Mouse (Mus musculus) kidney, postnatal 14 days (tissue): Measurements from ENCODE around the gene Fam71e2.

Source experiments
- DNase-seq: peaks from one replicate; pipeline ENCODE4 v3.0.0; 2022; ENCODE audit warnings: mixed read lengths

The Fam71e2 gene

DNA sequence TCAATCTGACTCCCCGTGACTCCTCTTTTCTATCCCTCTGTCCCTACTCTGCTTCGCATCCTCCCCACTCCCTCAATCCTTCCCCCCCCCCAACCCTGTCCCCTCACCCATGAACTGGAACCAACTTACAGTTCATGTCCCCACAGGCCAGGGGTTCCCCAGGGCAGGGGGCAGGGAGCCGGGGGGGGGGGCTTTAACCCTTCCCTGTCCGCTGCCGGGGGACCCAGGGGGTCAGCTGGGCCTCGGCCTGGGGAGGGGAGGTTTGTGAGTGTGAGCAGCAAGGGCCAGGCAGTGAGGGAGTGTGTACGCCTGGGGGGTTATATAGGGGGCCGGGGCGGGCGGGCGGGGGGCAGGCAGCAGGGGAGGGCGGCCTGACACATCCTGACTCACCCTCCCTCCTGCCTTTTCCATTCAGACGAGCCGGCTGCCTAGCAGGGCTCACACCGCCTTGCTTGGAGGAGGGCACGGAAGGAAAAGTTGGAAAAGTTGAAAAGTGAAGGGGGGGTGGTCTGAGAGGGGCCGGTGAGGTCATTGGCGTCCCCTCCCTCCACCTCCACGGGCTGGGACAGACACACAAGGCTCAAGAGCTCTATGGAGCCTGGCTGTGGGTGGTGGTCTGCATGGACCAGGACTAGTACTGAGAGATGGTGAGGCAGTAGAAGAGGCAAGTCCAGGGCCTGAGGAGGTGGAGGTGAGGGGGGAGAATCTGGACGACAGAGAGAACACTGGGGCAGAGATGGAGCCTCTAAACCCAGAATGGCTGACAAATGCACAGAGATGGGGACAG lies 6.9 kb upstream of the Fam71e2 start:
- DNase-seq = no peak

DNA sequence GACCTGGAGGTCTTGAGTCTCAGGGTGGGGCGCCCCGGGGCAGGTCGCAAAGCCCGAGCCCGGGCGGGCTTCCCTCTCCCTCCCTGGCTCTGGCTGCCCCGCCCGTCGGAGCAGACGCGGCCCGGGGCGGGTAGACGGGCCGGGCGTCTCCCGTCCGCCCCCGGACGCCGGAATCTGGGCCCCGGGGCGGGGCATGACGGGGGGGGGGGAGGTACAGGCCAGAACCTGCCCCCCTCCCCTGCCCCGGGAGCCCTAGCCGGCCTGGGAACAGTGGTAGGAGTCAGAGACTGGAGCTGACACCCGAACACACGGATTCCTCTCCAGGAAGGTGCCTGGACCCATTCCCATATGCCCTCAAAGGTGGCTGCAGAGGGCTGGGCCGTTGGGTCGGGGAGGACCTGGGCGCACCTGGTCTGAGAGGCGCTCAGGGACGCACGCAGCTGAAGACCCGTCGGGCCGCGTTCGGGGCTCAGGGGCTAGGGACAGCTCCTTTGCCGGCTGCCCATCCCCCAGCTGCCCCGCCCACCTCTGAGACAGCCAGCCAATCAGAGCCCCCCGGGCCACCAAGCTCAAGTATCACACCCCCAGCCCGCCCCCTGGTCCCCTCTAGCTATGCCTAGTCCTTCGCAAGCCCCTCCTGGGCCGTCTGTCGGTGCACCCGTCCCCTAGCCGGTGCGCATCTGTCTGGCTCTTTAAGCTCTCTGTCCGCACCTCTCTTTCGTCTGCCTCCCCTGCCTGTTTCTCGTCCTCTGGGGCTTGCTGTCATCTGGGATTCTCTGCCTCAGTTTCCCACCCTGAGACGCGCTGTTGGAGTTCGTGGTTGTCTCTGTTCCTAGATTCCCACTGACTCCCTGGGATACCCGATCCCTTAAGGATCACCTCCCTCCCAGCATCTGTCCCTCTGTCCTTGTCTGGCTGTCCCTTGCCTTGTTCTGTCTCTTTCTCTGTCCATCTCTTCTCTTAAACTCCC lies 6.0 kb upstream of the Fam71e2 start:
- peak; percentile 81 for DNase-seq

DNA sequence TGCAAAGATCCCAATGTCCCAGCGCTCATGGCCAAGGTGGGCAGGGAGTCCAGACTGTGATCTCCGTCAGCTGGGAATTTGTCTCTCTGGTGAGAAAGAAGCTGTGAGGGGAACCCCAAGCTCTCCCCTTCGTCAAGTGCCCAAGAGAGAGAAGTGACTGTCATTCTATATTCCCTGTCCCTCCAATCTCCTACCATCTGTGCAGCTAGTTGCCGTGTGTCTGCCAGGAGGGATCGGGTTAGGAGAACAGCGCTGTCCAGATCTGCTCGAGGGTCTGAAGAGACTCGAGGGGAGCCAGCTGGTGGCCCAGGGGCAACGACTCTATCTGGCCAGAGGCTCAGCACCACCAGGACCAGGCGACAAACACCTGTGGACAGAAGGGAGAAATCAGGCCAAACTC lies 5.0 kb upstream of the Fam71e2 start:
- DNase-seq = no peak

DNA sequence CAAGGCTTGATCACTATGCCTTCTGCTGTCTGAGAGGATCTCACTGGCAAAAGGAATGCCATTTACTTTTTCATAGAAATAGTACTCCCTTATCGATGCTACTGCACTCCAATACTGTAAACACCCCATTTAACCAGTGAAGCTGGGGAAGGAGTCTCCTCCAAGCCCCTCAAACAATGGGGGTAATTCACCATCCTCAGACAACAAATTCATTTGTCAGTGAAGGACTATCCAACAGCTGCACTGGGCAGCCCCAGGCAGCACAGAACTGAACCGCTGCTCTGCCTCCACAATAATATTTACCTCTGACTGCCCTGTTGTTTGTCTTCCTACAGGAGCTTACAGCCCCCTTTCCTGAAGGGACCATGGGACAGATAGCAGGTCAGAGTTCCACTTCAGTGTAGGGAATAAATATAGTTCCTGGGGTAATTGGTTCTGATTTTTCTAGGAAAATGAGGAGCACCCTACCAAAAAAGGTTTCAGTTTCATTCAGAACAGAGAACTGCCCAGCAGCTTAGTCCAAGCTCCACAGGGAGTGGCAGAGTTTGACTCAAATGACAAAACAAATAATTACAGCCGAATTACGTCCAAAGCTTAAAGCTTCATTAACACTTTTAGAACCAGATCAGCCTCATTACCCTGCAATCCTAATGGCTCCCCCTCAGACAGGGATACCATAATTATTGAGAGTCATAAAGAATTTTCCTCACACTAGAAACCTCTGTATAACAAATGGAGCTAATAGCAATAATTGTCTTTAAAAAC lies 6.0 kb downstream of the Fam71e2 start:
- DNase-seq = no peak

DNA sequence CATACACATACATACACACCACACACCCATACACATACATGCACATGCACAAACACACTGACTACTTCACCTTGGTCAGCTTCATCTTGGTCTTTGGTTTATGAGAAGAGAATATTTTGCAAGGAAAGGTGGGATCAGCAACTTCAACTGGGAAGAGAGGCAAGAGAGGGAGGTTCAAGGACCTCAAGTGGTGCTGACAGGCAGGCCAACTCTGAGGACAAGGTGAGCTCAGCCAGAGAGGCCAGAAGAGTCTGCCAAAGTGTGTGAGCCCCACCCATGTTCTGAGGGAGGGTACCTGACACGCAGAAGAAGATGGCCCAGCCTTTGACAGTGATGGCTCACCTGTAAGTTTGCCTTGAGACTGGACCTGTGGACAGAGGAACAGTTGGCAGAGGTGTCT lies 11.4 kb downstream of the Fam71e2 start:
- no peak for DNase-seq

DNA sequence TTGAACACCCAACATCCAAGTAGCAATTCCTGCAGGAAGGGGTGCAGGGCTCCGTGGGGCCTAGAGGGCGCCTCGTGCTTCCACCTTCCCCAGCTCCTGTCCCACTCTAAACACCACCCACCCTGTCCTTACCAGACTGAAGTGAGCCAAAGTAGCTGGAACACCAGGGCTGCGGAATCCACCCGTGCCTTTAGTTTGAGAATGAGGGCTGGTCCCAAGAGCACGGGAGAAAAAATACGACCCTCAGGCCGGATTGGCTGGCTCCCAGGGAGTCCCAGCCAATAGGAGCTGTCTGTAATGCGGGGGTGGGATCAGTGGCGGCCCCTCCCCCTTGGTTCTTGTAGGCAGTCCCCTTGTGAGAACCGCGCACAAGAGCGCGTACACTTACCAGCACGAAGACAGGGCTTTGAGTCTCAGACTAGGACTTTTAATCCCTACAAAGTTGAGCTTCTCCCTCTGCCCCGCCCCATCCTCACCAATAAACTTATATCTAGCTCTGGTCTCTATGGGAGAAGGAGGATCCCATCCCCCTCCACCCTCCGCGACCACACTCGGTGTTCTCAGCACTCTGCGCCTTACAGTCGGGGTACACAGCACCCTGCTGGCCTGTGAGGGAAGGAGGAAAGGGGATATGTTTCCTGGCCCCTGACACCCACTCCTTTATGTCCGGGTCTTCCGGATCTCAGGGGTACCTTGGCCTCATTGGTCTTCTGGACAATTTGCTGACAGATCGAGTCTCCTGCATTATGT lies 18.1 kb downstream of the Fam71e2 start, which contains the start of gene Cox6b2:
Gene Cox6b2 (minus strand): TSS at position 274 of the 750 bp plus-strand sequence.
- DNase-seq = peak; percentile 92

DNA sequence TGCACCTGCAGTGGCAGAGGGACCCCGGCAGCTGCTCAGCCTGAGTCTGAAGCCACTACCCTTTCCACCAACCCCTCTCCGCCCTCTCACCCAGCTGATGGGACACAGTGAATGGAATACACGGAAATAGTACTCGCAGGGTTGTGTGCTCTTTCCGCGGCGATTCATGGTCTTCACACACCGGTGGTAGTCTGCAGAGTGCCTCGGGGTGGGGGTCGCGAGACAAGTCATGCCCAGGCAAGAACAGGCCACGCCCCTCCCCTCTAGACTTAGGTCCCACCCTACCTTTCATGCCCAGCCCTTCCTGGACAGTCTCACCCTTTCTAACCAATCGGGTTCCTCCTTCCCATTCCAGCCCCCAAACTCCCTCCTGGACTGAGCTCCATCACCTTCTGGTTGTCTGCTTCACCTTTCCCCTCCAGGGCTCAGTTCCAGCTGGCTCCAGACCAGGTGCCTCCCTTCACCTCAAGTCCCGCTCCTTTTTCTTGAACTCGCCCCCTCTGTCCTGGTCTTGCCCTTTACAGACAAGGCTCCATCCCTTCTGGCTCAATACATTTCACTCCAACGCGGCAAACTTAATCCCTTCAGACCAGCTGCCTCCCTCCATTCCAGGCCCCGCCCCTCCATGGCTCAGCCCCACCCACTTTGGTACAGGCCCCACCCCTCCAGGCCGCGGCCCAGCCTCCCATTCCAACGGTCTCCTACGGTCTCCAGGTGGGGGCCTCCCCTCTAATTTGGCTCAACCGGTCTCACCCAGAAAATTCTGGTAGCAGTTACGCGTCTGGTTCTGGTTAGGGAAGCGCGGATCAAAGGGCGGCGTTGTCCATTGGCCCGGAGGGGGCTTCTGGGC lies 18.9 kb downstream of the Fam71e2 start:
- peak; percentile 72 for DNase-seq

DNA sequence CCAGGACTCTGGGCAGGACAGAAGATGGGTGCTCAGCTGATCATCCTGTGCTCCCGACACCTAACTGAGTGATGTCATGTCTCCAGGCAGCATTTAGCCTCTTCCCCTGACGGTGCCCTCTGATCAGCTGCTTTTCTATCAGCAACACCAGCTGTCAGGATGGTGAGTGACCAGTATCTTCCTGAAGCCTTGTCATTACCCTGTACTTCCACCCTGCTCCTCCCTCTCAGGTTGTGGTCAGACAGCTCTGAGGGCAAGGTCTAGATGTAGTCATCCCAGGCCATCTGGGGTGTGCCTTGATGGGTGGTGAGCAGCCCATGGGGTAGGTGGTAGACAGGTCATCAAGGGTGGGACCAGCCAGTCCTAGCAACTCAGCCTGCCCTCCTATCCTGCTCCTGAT lies 21.9 kb downstream of the Fam71e2 start:
- no peak for DNase-seq

DNA sequence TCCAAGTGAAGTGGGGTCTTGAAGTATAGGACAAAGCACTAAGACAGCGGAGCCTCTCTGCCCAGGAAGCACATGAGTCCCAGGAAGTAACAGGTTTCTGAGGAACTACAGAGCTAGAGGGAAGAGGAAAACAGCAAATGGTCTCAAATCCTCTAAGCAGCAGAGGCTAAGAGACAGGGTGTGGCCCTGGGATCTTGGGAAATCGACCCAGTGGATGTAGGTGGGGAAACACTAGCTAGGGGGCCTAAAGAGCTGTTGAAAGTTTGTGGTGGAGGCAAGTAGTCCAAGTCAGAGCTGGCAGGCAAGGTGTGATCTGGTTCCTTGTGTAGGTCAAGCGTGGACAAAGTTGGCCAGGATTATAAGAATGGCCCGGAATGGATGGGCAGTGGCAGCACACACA lies 22.8 kb downstream of the Fam71e2 start:
- no peak for DNase-seq

DNA sequence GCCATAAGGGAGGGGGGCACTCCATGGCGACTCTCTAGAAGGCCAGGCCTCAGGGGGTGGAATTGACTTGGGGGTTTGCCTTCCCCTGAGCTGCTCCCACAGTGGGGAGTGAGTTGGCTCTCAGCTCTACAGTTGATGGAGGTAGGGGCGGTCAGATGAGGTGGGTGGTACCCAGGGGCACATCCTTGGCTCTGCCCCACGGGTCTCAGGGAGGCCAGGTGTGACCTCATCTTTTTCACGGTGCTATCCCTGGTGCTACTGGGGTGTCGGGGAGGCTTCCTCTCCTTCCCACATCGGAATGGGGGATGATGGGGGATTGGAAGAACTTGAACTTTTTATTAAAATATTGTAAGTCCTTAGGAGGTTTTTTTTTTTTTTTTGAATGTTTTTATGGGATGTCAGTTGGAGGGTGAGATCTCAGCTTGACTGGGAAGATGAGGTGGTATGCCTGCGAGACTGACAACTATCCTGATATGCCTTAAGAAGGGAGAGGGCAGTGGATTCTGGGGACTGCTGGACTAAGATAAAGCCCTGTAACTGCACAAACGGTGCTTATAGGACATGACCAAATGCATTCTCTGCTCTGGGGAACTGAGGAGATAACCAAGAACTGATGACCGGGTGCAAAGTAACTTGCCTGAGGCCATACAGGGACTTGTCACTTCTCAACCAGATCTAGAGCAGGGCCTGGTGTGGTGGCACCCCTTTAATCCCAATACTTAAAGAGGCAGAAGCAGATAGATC lies 23.8 kb downstream of the Fam71e2 start:
- DNase-seq = no peak

DNA sequence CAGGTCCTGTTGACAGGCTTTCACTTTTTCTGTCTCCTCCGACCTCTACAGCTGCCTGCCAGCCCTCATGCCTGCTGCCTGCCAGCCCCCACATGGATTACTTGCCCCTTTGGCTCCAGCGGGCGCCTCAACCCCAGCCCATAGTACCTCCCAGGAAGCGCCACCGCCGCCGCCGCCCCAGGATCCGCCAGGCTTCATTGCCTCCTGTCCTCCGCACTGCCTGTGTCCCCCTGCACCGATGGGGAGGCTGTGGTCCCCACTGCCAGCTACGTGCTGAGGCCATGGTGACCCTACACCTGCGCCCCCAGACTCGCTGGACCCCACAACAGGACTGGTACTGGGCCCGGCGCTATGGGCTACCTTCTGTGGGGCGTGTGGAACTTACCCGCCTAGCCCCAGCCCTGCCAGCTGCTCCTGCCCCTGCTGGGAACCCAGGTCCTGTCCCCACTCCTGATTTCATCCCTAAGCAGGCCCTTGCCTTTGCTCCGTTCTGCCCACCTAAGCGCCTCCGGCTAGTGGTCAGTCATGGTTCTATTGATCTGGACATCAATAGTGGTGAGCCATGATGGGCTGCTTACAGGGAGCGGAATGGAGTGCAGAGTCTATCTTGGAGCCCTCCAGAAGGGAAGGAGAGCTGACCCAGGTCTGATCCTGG lies 24.6 kb downstream of the Fam71e2 start:
- DNase-seq = no peak

DNA sequence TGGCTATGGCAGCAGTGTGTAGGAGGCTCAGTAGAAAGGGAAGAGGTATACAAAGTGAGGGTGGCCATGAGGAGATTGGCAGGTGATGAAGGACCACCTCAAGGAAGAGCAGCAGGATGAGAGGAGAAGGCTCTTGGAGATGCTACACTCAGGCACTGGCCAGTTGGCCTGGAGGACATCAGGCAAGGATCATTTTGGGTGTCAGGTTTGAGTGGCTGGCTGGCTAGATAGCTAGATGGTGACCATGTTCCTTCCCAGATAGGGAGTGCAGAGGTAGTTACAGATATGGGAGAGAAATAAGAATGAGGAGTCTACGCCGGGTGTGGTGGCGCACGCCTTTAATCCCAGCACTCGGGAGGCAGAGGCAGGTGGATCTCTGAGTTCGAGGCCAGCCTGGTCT lies 26.2 kb downstream of the Fam71e2 start:
- DNase-seq = no peak

DNA sequence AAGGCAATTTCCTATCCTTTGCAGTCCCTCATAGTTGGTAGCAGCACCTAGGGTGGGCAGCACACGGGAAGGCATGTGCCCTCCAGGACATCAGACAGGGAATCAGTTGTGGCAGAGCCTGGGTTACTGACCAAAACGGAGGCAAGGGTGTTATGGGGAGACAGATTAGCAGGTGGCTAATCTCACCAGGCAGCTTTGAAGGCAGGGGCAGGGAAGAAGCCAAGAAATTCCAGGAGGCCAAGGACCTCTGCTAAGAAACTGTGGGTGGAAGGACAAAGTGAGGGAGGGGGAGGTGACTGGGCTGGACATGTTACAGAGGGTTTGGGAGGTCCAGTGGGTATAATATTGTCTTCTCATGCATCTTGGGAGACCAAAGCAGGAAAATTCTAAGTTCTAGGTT lies 27.7 kb downstream of the Fam71e2 start:
- peak; percentile 10 for DNase-seq

DNA sequence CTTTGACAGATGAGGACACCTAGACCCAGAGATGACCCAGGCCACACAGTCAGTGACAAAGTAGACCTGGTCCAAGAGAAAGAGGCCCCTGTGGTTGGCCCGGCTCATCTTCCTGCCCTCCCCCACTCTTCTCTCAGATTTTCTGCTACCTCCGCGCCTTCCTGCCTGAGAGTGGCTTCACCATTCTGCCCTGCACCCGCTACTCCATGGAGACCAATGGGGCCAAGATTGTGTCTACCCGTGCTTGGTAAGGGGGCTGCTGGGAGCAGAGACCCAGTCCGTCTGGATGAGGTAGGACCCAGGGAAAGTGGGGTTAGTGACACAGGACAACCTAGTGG lies 28.7 kb downstream of the Fam71e2 start:
- DNase-seq = no peak

DNA sequence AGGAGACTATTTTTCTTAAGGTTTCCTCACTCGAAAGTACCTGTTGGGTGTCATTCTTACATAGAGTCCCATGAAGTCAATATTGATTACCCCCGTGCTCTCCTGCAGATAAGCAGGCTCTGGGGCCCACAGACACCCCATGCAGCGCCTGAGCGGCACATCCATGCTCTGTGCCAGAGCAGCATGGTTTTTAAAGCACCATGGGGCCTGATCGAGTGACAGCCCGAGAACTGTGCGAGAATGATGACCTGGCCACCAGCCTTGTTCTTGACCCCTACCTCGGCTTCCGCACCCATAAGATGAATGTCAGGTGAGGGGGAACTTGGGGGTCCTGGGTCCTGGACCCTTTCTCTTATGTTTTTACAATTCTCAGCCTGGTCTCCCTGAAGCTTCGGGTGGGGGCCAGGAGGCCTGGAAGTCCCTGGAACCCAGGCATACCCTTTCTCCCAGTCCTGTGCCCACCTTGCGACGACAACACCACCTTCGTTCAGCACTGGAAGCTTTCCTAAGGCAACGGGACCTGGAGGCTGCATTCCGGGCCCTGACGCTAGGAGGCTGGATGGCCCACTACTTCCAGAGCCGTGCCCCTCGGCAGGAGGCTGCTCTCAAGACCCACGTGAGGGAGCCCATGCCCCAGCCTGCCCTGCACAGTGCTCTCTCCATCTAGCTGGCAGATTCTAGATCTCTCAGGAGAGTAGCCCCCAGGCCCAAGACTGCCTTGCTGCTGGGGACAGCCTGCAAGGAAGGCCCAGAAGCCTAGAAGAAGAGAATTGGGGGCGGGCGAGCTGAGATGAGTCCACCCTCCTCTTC lies 29.2 kb downstream of the Fam71e2 start:
- DNase-seq = peak; percentile 7

DNA sequence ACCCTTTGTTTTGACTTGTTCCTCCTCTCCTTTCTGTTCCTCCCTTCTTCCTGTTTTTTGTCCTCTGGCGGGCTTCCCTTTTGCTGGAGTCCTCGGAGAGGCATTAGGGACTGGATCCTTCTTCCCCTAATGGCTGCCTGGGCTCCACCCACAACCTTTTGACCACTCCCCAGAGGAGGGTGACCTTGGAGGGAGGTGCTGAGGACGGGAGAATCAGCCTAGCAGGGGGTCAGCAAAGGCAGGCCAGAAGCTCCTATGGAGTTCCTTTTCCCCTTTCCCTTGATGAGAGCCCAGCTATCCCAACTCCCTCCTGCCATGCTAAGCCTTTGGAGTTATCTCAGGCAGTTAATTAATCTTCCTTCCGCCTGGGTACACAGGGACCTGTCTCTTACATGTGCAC lies 30.0 kb downstream of the Fam71e2 start:
- peak; percentile 84 for DNase-seq

DNA sequence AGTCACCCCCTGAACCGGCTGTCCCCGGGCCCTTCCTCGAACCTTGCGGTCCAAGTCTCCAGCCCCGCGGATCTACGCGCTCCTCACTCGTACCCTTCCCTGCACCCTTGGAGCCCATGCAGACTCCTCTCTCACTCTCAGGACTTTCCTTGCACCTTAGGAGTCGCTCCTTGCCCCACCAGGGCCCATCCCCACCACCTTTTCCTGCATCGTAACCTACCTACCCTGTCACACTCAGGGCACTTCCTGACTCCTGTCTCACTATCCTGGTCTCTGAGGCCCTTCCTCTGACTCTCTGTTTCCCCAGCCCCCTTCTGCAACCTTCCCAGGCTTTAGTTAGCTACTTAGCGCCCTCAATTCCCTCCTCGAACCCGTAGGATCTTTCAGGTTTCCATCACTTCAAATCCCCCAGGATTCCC lies 30.8 kb downstream of the Fam71e2 start:
- no peak for DNase-seq

DNA sequence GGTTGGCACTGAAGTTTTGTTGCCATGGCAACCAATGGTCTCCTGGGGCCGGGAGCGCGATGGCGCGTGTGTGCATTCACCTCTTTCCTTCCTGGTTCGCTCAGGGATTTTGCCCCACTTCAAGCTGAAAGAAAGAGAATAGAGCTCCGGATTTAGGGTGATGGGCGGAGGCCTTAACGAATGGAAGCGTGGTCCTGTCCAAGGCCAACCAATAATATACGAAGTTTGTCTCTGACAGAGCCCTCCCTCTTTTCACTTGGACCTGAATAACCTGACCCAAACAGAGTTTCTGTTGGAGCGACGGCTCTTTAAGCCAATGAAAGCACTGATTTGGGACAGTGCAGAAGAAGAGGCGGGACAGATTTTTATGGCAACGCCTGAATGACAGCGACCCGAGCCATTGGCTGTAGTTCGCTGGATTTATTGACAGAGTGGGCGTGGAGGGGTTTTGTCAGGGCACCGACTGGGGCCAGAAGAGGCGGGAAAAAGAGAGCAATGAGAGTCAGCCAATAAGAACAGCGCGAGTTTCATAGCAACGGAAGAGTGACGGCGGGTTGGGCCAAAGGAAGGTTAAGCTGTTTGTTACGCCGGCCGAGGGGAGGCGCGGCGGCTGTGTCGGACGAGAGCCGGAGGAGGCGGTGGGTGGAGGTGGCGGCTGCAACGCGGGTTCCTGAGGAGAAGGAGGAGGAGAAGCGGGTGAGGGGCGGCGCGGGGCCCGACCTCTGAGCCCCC lies 31.4 kb downstream of the Fam71e2 start, which contains the start of gene Kmt5c:
Gene Kmt5c (plus strand): TSS at position 572 of the 732 bp plus-strand sequence.
- DNase-seq = peak; percentile 99
